Mouse (Mus musculus): ENCODE data around the gene Krtdap. TPM values are rescaled to one million over a fixed set of nuclear protein-coding genes. Genes with fewer than 3 reads are reported as not detected.

The Krtdap gene
- polyA plus RNA-seq, 1 experiment from 2014 or later = not detected

DNA sequence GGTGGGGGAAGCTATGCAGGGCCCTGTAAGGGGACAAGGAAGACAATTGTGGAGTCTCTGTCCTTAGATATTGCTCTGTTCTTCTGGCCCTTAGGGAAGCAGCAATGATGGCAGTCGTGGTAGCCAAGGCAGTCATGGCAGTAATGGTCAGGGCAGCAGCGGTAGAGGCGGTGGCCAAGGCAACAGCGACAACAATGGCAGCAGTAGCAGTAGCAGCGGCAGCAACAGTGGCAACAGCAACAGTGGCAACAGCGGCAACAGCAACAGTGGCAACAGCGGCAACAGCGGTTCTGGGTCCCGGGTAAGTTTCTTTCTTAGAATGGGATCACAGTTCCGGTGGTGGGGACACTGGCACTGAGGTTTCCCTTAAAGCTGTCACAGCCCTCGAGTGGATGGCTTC is 22.5 kb upstream of the Krtdap start:
- no peak for ATAC-seq (ENCODE audit: low FRiP score, low read depth)
- Histone ChIP-seq H3K27me3 (replicated peaks) (no peaks in the 10 kb centered on the region), H3K4me2 (replicated peaks) (peak overlapping the region; percentile 30), H3K4me1 (no peaks in the 10 kb centered on the region), H3K4me3 (no peak overlapping the region), H3K9me3 (no peaks in the 10 kb centered on the region), H3K9ac (no peak overlapping the region), H3K27ac (no peak overlapping the region), H3K36me3 (no peaks in the 10 kb centered on the region)
- WGBS = 46% methylated on average over 11 of the region's 11 CpGs

DNA sequence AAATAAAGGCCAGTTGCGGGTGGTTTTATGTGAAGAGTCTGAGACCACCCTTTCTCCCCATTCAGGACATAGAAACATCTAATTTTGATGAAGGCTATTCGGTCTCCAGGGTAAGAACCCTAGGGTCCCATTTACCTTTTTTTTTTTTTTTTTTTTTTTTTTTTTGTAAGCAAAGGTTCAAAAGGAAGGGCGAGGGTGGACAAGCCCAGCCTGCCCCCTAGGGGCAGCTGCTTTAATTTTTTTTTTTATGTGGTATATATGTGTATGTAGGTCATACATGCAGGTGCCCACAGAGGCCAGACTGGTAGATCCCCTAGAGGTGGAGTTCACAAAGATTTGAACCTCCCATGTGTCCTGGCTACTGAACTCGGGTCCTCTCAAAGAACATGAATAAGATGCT is 21.3 kb upstream of the Krtdap start:
- Histone ChIP-seq H3K4me3 (no peak overlapping the region), H3K4me2 (replicated peaks) (no peak overlapping the region), H3K9me3 (no peaks in the 10 kb centered on the region), H3K27ac (no peak overlapping the region), H3K4me1 (no peaks in the 10 kb centered on the region), H3K9ac (no peak overlapping the region), H3K27me3 (replicated peaks) (no peaks in the 10 kb centered on the region; the same call in 1 of the 2 replicates), H3K36me3 (no peaks in the 10 kb centered on the region)
- ATAC-seq (ENCODE audit: low FRiP score, low read depth) = no peak
- 88% methylated on average over 4 of the region's 4 CpGs for WGBS

DNA sequence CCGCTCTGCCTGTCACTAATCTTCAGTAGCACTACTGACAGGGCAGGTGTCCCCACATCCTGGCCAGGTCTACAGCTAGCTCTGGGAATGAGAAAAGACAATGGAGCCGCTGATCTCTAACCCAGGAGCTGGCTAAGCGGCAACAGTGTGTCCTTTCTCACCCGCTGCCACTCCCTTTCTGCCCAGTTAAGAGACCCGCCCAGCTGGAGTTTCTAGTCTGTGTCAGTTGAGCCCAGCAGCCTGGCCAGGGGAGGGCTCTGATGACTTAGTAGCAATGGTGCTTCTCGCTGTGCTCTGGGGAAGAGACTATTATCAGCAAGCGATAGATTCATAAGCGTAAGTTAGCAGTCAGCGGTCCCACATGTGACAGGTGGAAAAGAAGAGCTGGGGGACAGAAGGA is 18.5 kb upstream of the Krtdap start:
- H3K27ac ChIP-seq = no peak overlapping the region
- WGBS = 42% methylated on average over 9 of the region's 9 CpGs
- no peak overlapping the region for H3K9ac ChIP-seq
- H3K4me3 ChIP-seq = no peak overlapping the region
- H3K9me3 ChIP-seq = no peaks in the 10 kb centered on the region; the same call in 1 of the 2 replicates
- ATAC-seq (ENCODE audit: low FRiP score, low read depth) = no peak
- no peaks in the 10 kb centered on the region for H3K4me1 ChIP-seq
- no peaks in the 10 kb centered on the region for H3K36me3 ChIP-seq
- no peaks in the 10 kb centered on the region; the same call in 1 of the 2 replicates for H3K27me3 ChIP-seq (replicated peaks)
- H3K4me2 ChIP-seq (replicated peaks) = no peak overlapping the region

DNA sequence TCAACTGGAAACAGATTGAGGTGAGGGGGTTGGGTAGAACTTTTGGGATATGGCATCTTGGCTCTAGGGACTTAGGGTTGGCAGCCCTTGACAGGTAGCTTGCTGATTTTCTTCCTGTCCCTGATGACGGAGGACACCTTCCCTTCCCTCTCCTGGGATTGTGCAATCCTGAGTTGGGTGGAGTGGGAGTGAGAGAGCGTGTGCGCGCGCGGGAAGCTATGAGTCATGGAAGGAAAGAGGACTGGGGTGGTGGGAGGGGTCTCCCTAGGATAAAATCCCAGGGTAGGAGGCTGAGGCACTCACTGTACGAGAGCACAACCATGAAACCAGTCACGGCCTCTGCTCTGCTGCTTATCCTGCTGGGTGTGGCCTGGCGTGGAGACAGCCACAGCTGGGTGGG is 11.6 kb upstream of the Krtdap start:
- 92% methylated on average over 9 of the region's 9 CpGs for WGBS
- Histone ChIP-seq H3K9me3 (no peaks in the 10 kb centered on the region; the same call in 1 of the 2 replicates), H3K9ac (no peak overlapping the region), H3K4me2 (replicated peaks) (no peak overlapping the region), H3K27me3 (replicated peaks) (no peaks in the 10 kb centered on the region; the same call in 1 of the 2 replicates), H3K4me1 (no peaks in the 10 kb centered on the region), H3K27ac (no peak overlapping the region), H3K4me3 (no peak overlapping the region), H3K36me3 (no peaks in the 10 kb centered on the region)
- ATAC-seq (ENCODE audit: low FRiP score, low read depth) = no peak

DNA sequence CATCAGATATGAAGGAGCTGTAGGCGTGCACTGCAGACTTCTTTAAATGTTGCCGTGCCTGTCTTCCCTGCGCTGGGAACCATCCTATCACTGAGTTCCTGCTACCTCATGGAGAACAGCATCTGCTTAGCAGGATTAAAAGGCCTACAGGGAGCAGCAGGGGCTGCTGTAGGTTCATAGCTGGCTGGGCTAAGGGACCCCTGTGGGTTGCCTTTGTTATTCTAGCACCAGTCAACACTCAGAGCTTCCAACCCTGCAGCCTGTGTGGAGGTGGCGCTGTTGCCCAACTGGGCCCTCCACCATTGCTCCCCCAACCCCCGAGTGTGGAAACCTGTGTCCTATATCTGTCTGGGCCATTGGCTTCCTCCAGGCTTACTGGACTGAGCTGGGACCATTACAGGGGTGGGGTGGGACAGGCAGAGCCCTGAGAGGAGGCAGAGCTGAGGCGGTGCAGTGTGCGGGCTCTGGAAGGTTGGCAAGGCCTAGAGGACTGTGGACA is 10.6 kb upstream of the Krtdap start:
- no peak overlapping the region for H3K4me2 ChIP-seq (replicated peaks)
- no peak for ATAC-seq (ENCODE audit: low FRiP score, low read depth)

DNA sequence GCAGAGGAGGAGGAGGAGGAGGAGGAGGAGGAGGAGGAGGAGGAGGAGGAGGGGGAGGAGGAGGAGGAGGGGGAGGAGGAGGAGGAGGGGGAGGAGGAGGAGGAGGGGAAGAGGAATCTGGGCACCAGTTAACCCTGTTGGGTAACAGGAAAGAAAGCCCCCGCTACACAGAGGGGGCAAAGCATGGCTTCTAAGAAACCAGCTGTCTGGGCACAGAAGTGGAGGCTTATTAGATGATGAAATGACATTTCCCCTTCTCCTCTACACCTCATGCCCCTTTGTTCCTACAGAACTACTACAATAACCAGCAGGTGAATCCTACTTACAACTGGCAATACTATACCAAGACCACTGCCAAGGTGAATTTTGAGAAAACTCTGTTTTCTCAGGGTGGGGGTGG is 9.8 kb upstream of the Krtdap start:
- 73% methylated on average over 1 of the region's 1 CpGs for WGBS
- Histone ChIP-seq H3K4me1 (no peaks in the 10 kb centered on the region), H3K4me2 (replicated peaks) (no peak overlapping the region), H3K9ac (no peak overlapping the region), H3K4me3 (no peak overlapping the region), H3K9me3 (no peaks in the 10 kb centered on the region), H3K36me3 (no peaks in the 10 kb centered on the region), H3K27me3 (replicated peaks) (no peaks in the 10 kb centered on the region), H3K27ac (no peak overlapping the region)
- ATAC-seq (ENCODE audit: low FRiP score, low read depth) = no peak

More for the DNA sequence above, 10.6 kb upstream of the Krtdap start:
- Histone ChIP-seq H3K4me3 (no peak overlapping the region), H3K9me3 (no peaks in the 10 kb centered on the region; the same call in 1 of the 2 replicates), H3K9ac (no peak overlapping the region), H3K27ac (no peak overlapping the region), H3K36me3 (no peaks in the 10 kb centered on the region), H3K4me1 (no peaks in the 10 kb centered on the region), H3K27me3 (replicated peaks) (no peaks in the 10 kb centered on the region)
- 53% methylated on average over 7 of the region's 7 CpGs for WGBS

DNA sequence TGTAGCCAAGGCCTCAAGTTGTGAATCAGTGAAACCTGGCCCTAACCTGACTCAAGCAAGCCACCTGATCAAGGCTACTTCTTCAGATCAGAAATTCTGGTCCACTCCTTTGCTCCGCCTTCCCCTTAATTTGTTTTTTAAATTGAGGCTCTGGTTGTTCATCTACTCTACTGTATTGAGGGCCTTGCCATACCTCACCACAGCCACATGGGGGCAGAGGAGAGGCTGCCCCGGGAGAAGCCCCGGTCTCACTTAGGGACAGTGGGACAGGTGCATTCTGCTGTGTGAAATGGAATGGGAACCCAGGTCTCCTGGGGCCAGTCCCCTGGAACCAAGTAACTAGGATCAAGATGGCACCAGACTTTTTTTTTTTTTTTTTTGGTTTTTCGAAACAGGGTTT is 5.9 kb upstream of the Krtdap start:
- H3K9ac ChIP-seq = no peak overlapping the region
- H3K36me3 ChIP-seq = no peaks in the 10 kb centered on the region
- no peaks in the 10 kb centered on the region for H3K27me3 ChIP-seq (replicated peaks)
- H3K27ac ChIP-seq = no peak overlapping the region
- 68% methylated on average over 4 of the region's 4 CpGs for WGBS
- no peaks in the 10 kb centered on the region for H3K9me3 ChIP-seq
- ATAC-seq (ENCODE audit: low FRiP score, low read depth) = no peak
- no peak overlapping the region for H3K4me3 ChIP-seq
- no peak overlapping the region for H3K4me2 ChIP-seq (replicated peaks)
- no peaks in the 10 kb centered on the region for H3K4me1 ChIP-seq

DNA sequence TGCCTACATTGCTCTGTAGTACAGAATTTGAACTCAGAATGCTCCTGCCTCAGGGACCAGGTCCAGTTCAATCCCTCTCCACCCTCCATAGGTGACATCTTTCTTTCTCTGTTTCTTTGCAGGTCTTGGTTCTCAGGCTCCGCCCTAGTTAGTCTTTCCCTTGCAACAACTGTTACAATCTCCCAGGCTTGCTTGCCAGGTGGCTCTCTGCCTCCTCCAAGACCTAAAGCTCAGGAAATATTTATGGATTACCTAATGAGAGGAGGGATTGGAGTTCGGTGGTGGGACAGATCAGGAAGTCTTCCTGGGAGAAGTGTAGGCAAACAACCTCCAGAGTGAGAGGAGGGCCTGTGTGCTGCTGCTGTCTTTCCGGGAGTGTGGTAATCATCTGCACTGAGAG is 5.0 kb upstream of the Krtdap start:
- Histone ChIP-seq H3K9ac (no peak overlapping the region), H3K4me2 (replicated peaks) (no peak overlapping the region), H3K9me3 (no peaks in the 10 kb centered on the region), H3K36me3 (no peaks in the 10 kb centered on the region), H3K4me3 (no peak overlapping the region), H3K27me3 (replicated peaks) (no peaks in the 10 kb centered on the region), H3K27ac (no peak overlapping the region), H3K4me1 (no peaks in the 10 kb centered on the region)
- no peak for ATAC-seq (ENCODE audit: low FRiP score, low read depth)
- WGBS = 88% methylated on average over 3 of the region's 3 CpGs

DNA sequence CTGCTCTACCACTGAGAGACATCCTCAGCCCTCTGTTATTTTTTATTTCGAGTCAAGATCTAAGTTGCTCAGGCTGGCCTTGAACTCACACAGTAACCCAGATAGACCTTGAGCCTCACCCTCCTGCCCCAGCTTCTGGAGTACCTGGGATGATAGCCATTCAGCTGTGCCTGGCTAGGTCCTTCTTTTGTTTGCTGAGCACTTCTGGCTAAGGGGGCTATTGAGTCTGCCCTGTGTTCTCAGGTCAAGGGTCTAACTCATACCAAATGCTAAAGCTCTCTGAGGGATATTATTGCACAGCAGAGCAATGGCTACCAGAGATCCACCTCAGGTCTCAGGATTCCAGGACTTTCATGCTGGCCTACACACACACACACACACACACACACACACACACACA is 2.5 kb upstream of the Krtdap start:
- Histone ChIP-seq H3K9ac (no peak overlapping the region), H3K4me1 (no peaks in the 10 kb centered on the region), H3K27ac (0 out of 2 replicates have a peak overlapping the region, but pooled peaks have one; percentile 17), H3K9me3 (no peaks in the 10 kb centered on the region), H3K4me2 (replicated peaks) (no peak overlapping the region), H3K36me3 (no peaks in the 10 kb centered on the region), H3K4me3 (no peak overlapping the region), H3K27me3 (replicated peaks) (no peaks in the 10 kb centered on the region)
- ATAC-seq (ENCODE audit: low FRiP score, low read depth) = no peak
- WGBS = 65% methylated on average over 1 of the region's 1 CpGs

DNA sequence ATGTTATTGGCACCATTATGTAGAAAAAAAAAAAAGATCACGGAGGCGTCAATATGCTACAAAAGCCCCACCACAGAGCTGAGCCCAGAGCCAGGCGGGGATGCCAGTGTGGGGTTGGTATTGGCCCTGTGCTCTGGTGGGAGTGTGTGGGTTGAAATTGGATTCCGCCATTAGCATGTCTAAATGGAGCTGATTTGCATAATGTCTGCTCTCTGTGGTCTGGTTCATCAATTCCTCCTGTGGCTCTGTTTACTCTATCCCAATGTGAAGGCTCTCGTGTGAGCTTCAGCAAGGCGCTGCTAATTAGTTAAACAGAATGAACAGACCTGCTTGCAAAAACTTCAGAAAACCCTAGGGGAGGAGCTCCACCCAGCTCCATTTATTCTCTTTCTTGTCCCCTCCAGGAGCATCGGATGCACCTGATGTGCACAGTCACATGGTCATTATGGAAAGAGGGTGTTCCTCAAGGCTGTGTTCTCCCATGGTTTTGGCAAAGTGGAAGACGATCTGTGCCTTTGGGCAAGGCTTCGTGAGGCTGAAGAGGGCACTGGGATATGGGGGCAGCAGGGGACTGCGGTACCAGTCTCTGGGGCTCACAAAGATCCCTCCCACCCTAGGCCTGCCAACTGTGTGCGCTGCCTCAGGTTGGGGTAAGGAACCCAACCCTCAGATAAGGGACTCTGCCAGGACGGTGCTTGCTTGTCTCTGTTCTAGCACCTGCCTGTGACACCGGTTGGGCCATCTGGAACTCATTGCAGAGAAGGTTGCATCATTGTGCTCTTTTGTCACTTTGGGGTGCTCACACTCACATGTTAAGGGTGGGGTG is 1.8 kb upstream of the Krtdap start:
- H3K9ac ChIP-seq = no peak overlapping the region
- no peaks in the 10 kb centered on the region for H3K27me3 ChIP-seq (replicated peaks)
- peak; percentile 66; the same call in 1 of the 2 replicates for ATAC-seq (ENCODE audit: low FRiP score, low read depth)
- H3K27ac ChIP-seq = no peak overlapping the region
- no peaks in the 10 kb centered on the region for H3K9me3 ChIP-seq
- H3K36me3 ChIP-seq = no peaks in the 10 kb centered on the region
- no peak overlapping the region for H3K4me2 ChIP-seq (replicated peaks)
- no peak overlapping the region for H3K4me3 ChIP-seq
- H3K4me1 ChIP-seq = no peaks in the 10 kb centered on the region
- 59% methylated on average over 13 of the region's 13 CpGs for WGBS

DNA sequence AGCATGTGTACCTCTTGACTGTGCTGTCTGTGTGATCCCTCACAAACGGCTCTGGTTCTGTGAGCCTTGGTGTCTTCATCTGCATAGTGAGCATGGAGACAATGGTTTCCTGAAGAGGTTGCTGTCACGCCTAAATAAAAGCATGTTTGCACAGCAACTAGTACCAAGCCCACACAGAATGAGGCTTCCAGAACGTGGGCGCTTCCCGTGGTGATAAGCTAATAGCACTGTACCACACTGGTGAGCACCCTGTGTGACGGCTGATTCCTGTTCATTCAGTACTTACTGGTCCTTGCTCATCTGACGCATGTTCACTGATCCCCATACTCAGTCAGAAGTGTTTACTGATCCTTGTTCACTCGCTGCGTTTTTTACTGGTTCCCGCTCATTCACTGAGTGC is 2.4 kb downstream of the Krtdap start:
- no peaks in the 10 kb centered on the region for H3K4me1 ChIP-seq
- H3K9me3 ChIP-seq = no peaks in the 10 kb centered on the region
- no peak overlapping the region for H3K27ac ChIP-seq
- 78% methylated on average over 10 of the region's 10 CpGs for WGBS
- no peak overlapping the region for H3K4me3 ChIP-seq
- no peak for ATAC-seq (ENCODE audit: low FRiP score, low read depth)
- H3K36me3 ChIP-seq = no peaks in the 10 kb centered on the region
- H3K27me3 ChIP-seq (replicated peaks) = no peaks in the 10 kb centered on the region
- no peak overlapping the region for H3K9ac ChIP-seq
- no peak overlapping the region for H3K4me2 ChIP-seq (replicated peaks)

DNA sequence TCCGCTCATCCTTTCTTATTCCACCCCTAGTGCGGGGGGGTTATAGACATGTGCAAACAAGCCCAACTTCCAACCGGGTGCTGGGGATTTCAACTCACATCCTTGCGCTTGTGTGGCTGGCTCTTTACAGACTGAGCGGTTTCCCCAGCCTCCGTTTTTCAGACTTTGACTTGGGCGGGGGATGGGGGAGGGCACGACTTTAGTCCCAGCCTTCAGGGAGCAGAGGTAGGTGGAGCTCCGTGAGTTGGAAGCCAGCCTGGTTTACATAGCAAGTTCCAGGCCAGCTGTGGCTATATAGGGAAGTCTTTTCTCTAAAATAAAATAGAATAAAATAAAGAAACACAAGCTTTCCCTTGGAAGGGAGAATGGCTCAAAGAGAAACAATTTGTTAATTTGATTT is 4.2 kb downstream of the Krtdap start:
- no peak overlapping the region for H3K9ac ChIP-seq
- H3K9me3 ChIP-seq = no peaks in the 10 kb centered on the region
- WGBS = 32% methylated on average over 9 of the region's 9 CpGs

DNA sequence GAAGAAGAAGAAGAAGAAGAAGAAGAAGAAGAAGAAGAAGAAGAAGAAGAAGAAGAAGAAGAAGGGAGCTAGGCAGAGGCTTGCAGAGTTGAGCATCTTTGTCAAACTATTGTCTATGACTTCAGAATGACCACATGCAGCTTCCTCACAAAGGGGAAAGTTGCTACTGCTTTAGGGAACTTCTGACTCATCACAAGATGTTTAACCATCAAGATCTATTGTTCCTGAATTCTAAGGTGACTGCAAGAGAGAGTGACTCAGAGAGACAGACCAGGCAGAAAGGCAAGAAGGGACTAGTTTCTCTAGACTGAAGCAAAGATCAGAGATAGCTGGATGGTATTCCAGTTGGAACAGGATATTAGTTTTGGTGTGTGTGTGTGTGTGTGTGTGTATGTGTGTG is 7.2 kb downstream of the Krtdap start:
- H3K9ac ChIP-seq = no peak overlapping the region
- no peaks in the 10 kb centered on the region for H3K4me1 ChIP-seq
- no peak overlapping the region for H3K4me3 ChIP-seq
- H3K27ac ChIP-seq = no peak overlapping the region
- H3K4me2 ChIP-seq (replicated peaks) = no peak overlapping the region
- no peak for ATAC-seq (ENCODE audit: low FRiP score, low read depth)
- H3K27me3 ChIP-seq (replicated peaks) = no peaks in the 10 kb centered on the region
- H3K9me3 ChIP-seq = peaks cover 5% of the 10 kb centered on the region; the same call in 1 of the 2 replicates
- H3K36me3 ChIP-seq = no peaks in the 10 kb centered on the region

More for the DNA sequence above, 4.2 kb downstream of the Krtdap start:
- H3K4me1 ChIP-seq = no peaks in the 10 kb centered on the region
- H3K4me2 ChIP-seq (replicated peaks) = no peak overlapping the region
- no peaks in the 10 kb centered on the region for H3K36me3 ChIP-seq
- no peaks in the 10 kb centered on the region for H3K27me3 ChIP-seq (replicated peaks)
- H3K4me3 ChIP-seq = no peak overlapping the region
- no peak for ATAC-seq (ENCODE audit: low FRiP score, low read depth)
- no peak overlapping the region for H3K27ac ChIP-seq
